Mouse (Mus musculus) heart, embryonic 12.5 days (tissue): ENCODE data around the gene Chchd3. TPM values are rescaled to one million over a fixed set of nuclear protein-coding genes. Genes with fewer than 3 reads are reported as not detected.

Experiments used
- ATAC-seq: fragments of 200-750 bp; cut with Nextera tagmentation; 2 replicates; pipeline ENCODE4 v1.8.0; 2017; ENCODE audit warnings: moderate TSS enrichment, moderate library complexity; ENCODE audit not compliant: insufficient number of reproducible peaks, low FRiP score
- H3K27ac ChIP-seq: fragments of 300-500 bp; sonication (generic); 2 replicates; pipeline ENCODE4 v1.5.1; 2016; ENCODE audit warnings: mild to moderate bottlenecking, moderate library complexity; ENCODE audit not compliant: poor library complexity, severe bottlenecking
- H3K27me3 ChIP-seq: fragments of 300-500 bp; sonication (generic); replicated peaks from 2 replicates; pipeline ENCODE4 v1.6.1; 2016; ENCODE audit warnings: mild to moderate bottlenecking, moderate library complexity
- H3K36me3 ChIP-seq: fragments of 300-500 bp; sonication (generic); 2 replicates; pipeline ENCODE4 v1.6.1; 2016; ENCODE audit warnings: mild to moderate bottlenecking, moderate library complexity
- H3K4me1 ChIP-seq: fragments of 300-500 bp; sonication (generic); replicated peaks from 2 replicates; pipeline ENCODE4 v1.6.1; 2016; ENCODE audit warnings: mild to moderate bottlenecking
- H3K4me2 ChIP-seq: fragments of 300-500 bp; sonication (generic); 2 replicates; pipeline ENCODE4 v1.6.1; 2016; ENCODE audit warnings: mild to moderate bottlenecking, moderate library complexity
- H3K4me3 ChIP-seq: fragments of 300-500 bp; sonication (generic); 2 replicates; pipeline ENCODE4 v1.5.1; 2016; ENCODE audit warnings: mild to moderate bottlenecking
- H3K9ac ChIP-seq: fragments of 300-500 bp; sonication (generic); 2 replicates; pipeline ENCODE4 v1.6.1; 2016; ENCODE audit warnings: mild to moderate bottlenecking, moderate library complexity
- H3K9me3 ChIP-seq: fragments of 300-500 bp; sonication (generic); replicated peaks from 2 replicates; pipeline ENCODE4 v1.6.1; 2016; ENCODE audit warnings: mild to moderate bottlenecking, moderate library complexity
- WGBS: fragments of 180-500 bp; shearing (Covaris S2); methylation state at CpG from one replicate; pipeline ENCODE4 v1.1.7; 2016; 5-methylcytosine and 5-hydroxymethylcytosine counted together
- polyA plus RNA-seq: library from polyadenylated mRNA; unstranded; fragments of >200 nt; fragmentation: Nextera tagmentation; extraction: Ambion mirVana; gene quantifications from 2 replicates; pipeline ENCODE4 v1.2.1, GENCODE M21; 2016

The Chchd3 gene
- polyA plus RNA-seq, 1 experiment from 2014 or later, result 173 TPM

DNA sequence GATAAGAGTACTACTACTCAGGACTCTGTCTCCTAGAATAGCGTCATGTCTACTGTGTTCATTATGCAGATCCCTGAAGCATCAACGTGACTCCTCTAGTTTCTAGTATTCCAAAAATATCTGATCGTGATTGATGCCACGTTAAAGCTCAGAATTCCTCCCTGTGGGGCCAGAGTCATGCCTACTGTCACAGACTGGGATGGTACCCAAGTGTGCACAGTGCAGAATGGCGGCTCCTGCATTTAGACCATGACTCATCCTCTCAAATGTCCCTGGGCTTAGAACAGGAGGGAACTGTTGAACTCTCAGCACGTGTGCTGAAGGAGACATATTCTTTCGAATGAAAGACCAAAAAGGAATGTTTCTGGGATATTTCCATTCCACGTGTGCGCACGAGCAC lies 305.5 kb downstream of the Chchd3 start:
- H3K4me3 ChIP-seq, result no peak overlapping the region
- no peak for ATAC-seq
- H3K27ac ChIP-seq, result no peak overlapping the region
- no peaks in the 10 kb centered on the region for H3K4me1 ChIP-seq
- 70% methylated on average over 10 of the region's 10 CpGs for WGBS
- H3K27me3 ChIP-seq, result no peaks in the 10 kb centered on the region
- H3K9ac ChIP-seq, result no peak overlapping the region
- H3K4me2 ChIP-seq, result no peak overlapping the region
- no peaks in the 10 kb centered on the region for H3K36me3 ChIP-seq
- no peaks in the 10 kb centered on the region for H3K9me3 ChIP-seq

DNA sequence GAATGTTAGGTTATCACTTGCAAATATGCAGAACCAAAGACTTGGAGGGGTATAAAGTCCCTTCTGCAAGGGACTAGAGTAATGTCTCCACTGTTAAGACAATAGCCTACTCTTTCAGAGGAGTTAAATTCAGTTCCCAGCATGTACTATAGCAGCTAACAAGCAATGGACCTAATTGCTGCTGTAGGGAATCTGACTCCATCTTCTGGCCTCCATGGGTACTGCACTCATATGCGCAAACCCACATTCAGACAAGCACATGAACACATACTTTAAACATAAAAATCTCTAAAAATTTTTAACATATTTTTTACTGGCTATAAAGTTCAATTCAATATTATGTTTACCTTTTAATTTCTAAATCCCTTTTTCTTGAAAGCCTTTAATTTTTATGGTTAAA lies 310.2 kb downstream of the Chchd3 start:
- no peaks in the 10 kb centered on the region for H3K27me3 ChIP-seq
- H3K4me1 ChIP-seq, result no peaks in the 10 kb centered on the region
- H3K4me3 ChIP-seq, result no peak overlapping the region
- no peak overlapping the region for H3K27ac ChIP-seq
- no peak for ATAC-seq
- no peaks in the 10 kb centered on the region for H3K36me3 ChIP-seq
- no peak overlapping the region for H3K4me2 ChIP-seq
- no peak overlapping the region for H3K9ac ChIP-seq
- WGBS, result 94% methylated on average over 1 of the region's 1 CpGs
- H3K9me3 ChIP-seq, result no peaks in the 10 kb centered on the region

DNA sequence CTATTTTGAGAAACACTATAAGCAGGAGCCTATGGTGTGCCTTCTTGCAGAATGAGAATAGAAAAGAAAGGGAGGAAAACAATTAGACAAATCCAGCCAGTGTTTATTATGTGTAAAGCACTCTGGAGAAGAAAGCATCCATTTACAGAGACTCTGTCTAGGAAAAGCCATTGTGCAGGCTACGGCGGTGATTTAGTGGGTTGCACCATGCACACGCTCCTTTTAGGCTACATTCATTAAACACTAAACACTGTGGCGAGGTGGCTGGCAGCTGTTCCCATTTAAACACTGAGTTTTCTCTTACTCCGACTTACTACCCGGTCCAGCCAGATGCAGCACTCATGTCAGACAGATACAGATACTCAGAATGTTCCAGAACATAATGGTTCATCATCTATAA lies 311.3 kb downstream of the Chchd3 start:
- no peak overlapping the region for H3K27ac ChIP-seq
- no peaks in the 10 kb centered on the region for H3K4me1 ChIP-seq
- H3K4me3 ChIP-seq, result no peak overlapping the region
- H3K4me2 ChIP-seq, result no peak overlapping the region
- WGBS, result 88% methylated on average over 6 of the region's 6 CpGs
- no peak overlapping the region for H3K9ac ChIP-seq
- H3K27me3 ChIP-seq, result no peaks in the 10 kb centered on the region
- no peaks in the 10 kb centered on the region for H3K36me3 ChIP-seq
- ATAC-seq, result no peak
- H3K9me3 ChIP-seq, result no peaks in the 10 kb centered on the region

DNA sequence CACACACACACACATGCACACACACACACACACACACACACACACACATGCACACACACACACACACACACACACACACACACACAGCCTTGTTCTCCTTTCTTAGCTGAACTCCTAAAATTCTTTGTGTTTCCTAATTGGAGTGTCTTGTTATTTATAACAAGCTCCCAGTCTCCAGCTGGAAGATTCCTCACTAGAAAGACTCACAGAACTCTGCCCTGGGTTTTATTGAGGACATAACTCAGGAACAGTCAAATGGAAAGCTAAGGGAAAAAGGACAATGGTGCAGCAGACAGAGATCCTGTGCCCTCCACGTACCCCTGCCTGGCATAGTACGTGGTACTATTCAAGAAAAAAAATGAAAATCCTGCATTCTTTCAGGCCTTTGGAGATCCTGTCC lies 312.7 kb downstream of the Chchd3 start:
- no peak for ATAC-seq
- 75% methylated on average over 2 of the region's 2 CpGs for WGBS

More for the DNA sequence above, 312.7 kb downstream of the Chchd3 start:
- H3K4me1 ChIP-seq, result no peaks in the 10 kb centered on the region
- H3K4me3 ChIP-seq, result no peak overlapping the region
- H3K27me3 ChIP-seq, result no peaks in the 10 kb centered on the region
- H3K36me3 ChIP-seq, result no peaks in the 10 kb centered on the region
- no peaks in the 10 kb centered on the region for H3K9me3 ChIP-seq
- H3K27ac ChIP-seq, result no peak overlapping the region
- no peak overlapping the region for H3K9ac ChIP-seq
- H3K4me2 ChIP-seq, result no peak overlapping the region

Other genes with a start within 250 kb of the Chchd3 start
- 35.8 and 40.5 TPM in 2 replicates for gene Exoc4, start 188.8 kb upstream of the Chchd3 start, polyA plus RNA-seq